Comparison of ENCODE assay signal across 26 mouse cellular contexts in the genomic region with DNA sequence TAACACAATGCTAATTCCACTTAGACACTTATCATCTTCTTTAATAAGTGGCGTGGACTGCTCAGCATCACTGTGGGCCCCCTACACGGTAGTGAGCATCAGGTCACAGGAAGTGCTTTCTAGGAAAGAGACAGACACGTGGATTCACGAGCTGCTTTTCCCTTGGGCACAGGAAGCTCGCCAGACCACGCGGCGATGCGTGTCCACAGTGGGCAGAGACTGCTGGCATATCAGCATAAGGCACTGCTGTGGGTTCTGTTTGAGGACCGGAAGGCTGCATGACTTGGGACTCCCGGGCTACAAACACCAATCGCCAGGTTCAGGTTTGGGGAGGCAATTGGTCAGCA. TPM values are rescaled to one million over a fixed set of nuclear protein-coding genes. Genes with fewer than 3 reads are reported as not detected.
DNase-seq lines count a peak whose midpoint lies in the region; ATAC-seq and TF ChIP-seq lines count a peak whose summit lies in the region.
"Had no signal": no experiment of that assay in that cellular context is flagged by ENCODE, and none has a peak within 500 bp of the region (broad histone marks: within the 10 kb centered on the region; RNA-seq: fewer than 3 reads in every experiment).

No protein-coding gene starts in this region.

- DNase-seq in embryonic facial prominence, embryonic 11.5 days (ENCODE audit: low spot score): no peak
- no peak for DNase-seq in embryonic facial prominence, embryonic 10.5 days (ENCODE audit: low spot score)
- peak; percentile 31 for DNase-seq in right cerebral cortex, postnatal 25 days
- DNase-seq in right cerebral cortex, postnatal 36 days (ENCODE audit: low spot score in 2 of 2): no peak
- no peak for DNase-seq in lung, postnatal 36 days
- DNase-seq in kidney, adult 2 months: no peak
- DNase-seq: adrenal gland, postnatal 14 days; cerebellum, adult 9-10 months; embryo, embryonic 11 days; heart, postnatal 10 days; kidney, postnatal 25 days; lung, postnatal 4 days; right cerebral cortex, adult 18-20 months had no signal

- H3K9ac ChIP-seq in embryonic facial prominence, embryonic 11.5 days (replicated peaks; ENCODE audit: low read length): no peak overlapping the region
- H3K9ac ChIP-seq: forebrain, embryonic 12.5 days; heart, embryonic 12.5 days; liver, embryonic 14.5 days; lung, embryonic 15.5 days; neural tube, embryonic 15.5 days had no signal

- H3K36me3 ChIP-seq in embryonic facial prominence, embryonic 11.5 days (replicated peaks; ENCODE audit: control insufficient read depth, insufficient read depth, low read depth, low read length): no peaks in the 10 kb centered on the region
- peaks cover 13% of the 10 kb centered on the region for H3K36me3 ChIP-seq in embryonic facial prominence, embryonic 10.5 days (replicated peaks)
- no peaks in the 10 kb centered on the region for H3K36me3 ChIP-seq in kidney, adult 2 months (ENCODE audit: control insufficient read depth, insufficient read depth, low read length)
- H3K36me3 ChIP-seq: forebrain, embryonic 12.5 days; heart, embryonic 12.5 days; lung, embryonic 15.5 days; neural tube, embryonic 15.5 days had no signal

- no peak overlapping the region for H3K4me3 ChIP-seq in embryonic facial prominence, embryonic 11.5 days (ENCODE audit: low read depth, low read length)
- no peak overlapping the region for H3K4me3 ChIP-seq in embryonic facial prominence, embryonic 10.5 days
- H3K4me3 ChIP-seq in kidney, adult 2 months (ENCODE audit: insufficient read depth, low read depth, low read length): no peak overlapping the region
- H3K4me3 ChIP-seq: forebrain, embryonic 12.5 days; heart, embryonic 12.5 days; hindbrain, embryonic 10.5 days; layer of hippocampus, adult 2 months; lung, embryonic 15.5 days; neural tube, embryonic 15.5 days had no signal

- TF ChIP-seq POLR2A in kidney, adult 2 months (IDR thresholded peaks at IDR 0.05; ENCODE audit: low read depth, low read length): no peak

- no peaks in the 10 kb centered on the region for H3K9me3 ChIP-seq in embryonic facial prominence, embryonic 11.5 days (replicated peaks; ENCODE audit: control insufficient read depth, low read length)
- H3K9me3 ChIP-seq in embryonic facial prominence, embryonic 10.5 days: no peaks in the 10 kb centered on the region
- H3K9me3 ChIP-seq: forebrain, embryonic 12.5 days; heart, embryonic 12.5 days; hindbrain, embryonic 10.5 days; lung, embryonic 15.5 days; neural tube, embryonic 15.5 days had no signal

- TF ChIP-seq CTCF in kidney, adult 2 months (conservative IDR thresholded peaks at IDR 0.05; ENCODE audit: insufficient read depth, insufficient read length, low read depth, low read length): no peak

- no peak overlapping the region for H3K27ac ChIP-seq in embryonic facial prominence, embryonic 11.5 days (replicated peaks; ENCODE audit: low read depth, low read length)
- H3K27ac ChIP-seq in embryonic facial prominence, embryonic 10.5 days (replicated peaks): no peak overlapping the region
- H3K27ac ChIP-seq in kidney, adult 2 months (ENCODE audit: insufficient read depth, low read depth, low read length): no peak overlapping the region
- H3K27ac ChIP-seq: forebrain, embryonic 12.5 days; hindbrain, embryonic 10.5 days; hindbrain, postnatal 0 days; layer of hippocampus, adult 2 months; liver, embryonic 14.5 days; lung, embryonic 15.5 days; neural tube, embryonic 15.5 days; stomach, postnatal 0 days had no signal

- no peaks in the 10 kb centered on the region for H3K4me1 ChIP-seq in embryonic facial prominence, embryonic 11.5 days (ENCODE audit: control insufficient read depth, insufficient read depth, low read length)
- peaks cover 8% of the 10 kb centered on the region for H3K4me1 ChIP-seq in embryonic facial prominence, embryonic 10.5 days
- H3K4me1 ChIP-seq in kidney, adult 2 months (ENCODE audit: control insufficient read depth, insufficient read depth, low read length): no peaks in the 10 kb centered on the region
- H3K4me1 ChIP-seq: forebrain, embryonic 12.5 days; heart, embryonic 12.5 days; hindbrain, embryonic 10.5 days; lung, embryonic 15.5 days; neural tube, embryonic 15.5 days had no signal

- ATAC-seq in embryonic facial prominence, embryonic 11.5 days (replicated peaks; ENCODE audit: insufficient number of reproducible peaks, low FRiP score, low TSS enrichment, low read depth): 0 out of 2 replicates have a peak, but pooled peaks have one; percentile 48
- ATAC-seq in common myeloid progenitor, adult 5-6 weeks (replicated peaks; ENCODE audit: low read depth, poor library complexity, severe bottlenecking): 0 out of 2 replicates have a peak, but pooled peaks have one; percentile 18
- peak; percentile 9; the same call in 1 of the 2 replicates for ATAC-seq in megakaryocyte progenitor cell, adult 5-6 weeks (replicated peaks; ENCODE audit: poor library complexity)
- ATAC-seq: hindbrain, postnatal 0 days; intestine, embryonic 16.5 days; midbrain, embryonic 16.5 days had no signal

- WGBS in embryonic facial prominence, embryonic 11.5 days: 66% methylated on average over 12 of the region's 12 CpGs
- 76% methylated on average over 12 of the region's 12 CpGs for WGBS in embryonic facial prominence, embryonic 10.5 days
- WGBS in kidney, adult 2 months: 65% methylated on average over 12 of the region's 12 CpGs

- no peaks in the 10 kb centered on the region for H3K27me3 ChIP-seq in embryonic facial prominence, embryonic 11.5 days (ENCODE audit: control insufficient read depth, insufficient read depth, low read length)
- H3K27me3 ChIP-seq in embryonic facial prominence, embryonic 10.5 days (replicated peaks; ENCODE audit: low read depth, poor library complexity, severe bottlenecking): no peaks in the 10 kb centered on the region
- no peaks in the 10 kb centered on the region for H3K27me3 ChIP-seq in kidney, adult 2 months (replicated peaks; ENCODE audit: control insufficient read depth, insufficient read depth, low read length)
- H3K27me3 ChIP-seq: forebrain, embryonic 12.5 days; lung, embryonic 15.5 days; neural tube, embryonic 15.5 days had no signal

- H3K4me2 ChIP-seq in embryonic facial prominence, embryonic 11.5 days (ENCODE audit: low read depth, low read length): no peak overlapping the region
- H3K4me2 ChIP-seq: forebrain, embryonic 12.5 days; heart, embryonic 12.5 days; lung, embryonic 15.5 days; neural tube, embryonic 15.5 days had no signal

RNA-seq across cellular contexts. Expression of gene Satb2, which starts 22.7 kb away (rescaled TPM):
- polyA plus RNA-seq in embryonic facial prominence, embryonic 11.5 days (2014; fragmentation: Nextera tagmentation; extraction: Ambion mirVana): 13.1 and 18.4 TPM in 2 replicates
- polyA plus RNA-seq in embryonic facial prominence, embryonic 10.5 days (2016; fragmentation: Nextera tagmentation; extraction: Ambion mirVana): 9.0 and 11.3 TPM in 2 replicates
- 0.46 and 0.49 TPM in 2 replicates for total RNA-seq in common myeloid progenitor, adult 5-6 weeks (2017)
- 0.89 and 1.9 TPM in 2 replicates for total RNA-seq in megakaryocyte progenitor cell, adult 5-6 weeks (2015)
- 0.62 and 0.64 TPM in 2 replicates for total RNA-seq in megakaryocyte progenitor cell, adult 5-6 weeks (2017)
- polyA plus RNA-seq in kidney, adult 2 months (2012; rRNA removed): 4.7 and 5.4 TPM in 2 replicates
